Mouse (Mus musculus) embryonic fibroblast, embryonic 13.5 days (primary cell): Measurements from ENCODE around the gene Pou2f3.

ENCODE experiments used
- CTCF ChIP-seq: IDR thresholded peaks from 2 replicates; pipeline ENCODE4 v1.5.1; 2011; ENCODE audit warnings: mild to moderate bottlenecking, control low read depth, low read length, moderate library complexity, borderline replicate concordance; ENCODE audit not compliant: insufficient read depth
- POLR2A ChIP-seq: IDR thresholded peaks from 2 replicates; pipeline ENCODE4 v1.6.1; 2011; ENCODE audit warnings: low read depth, mild to moderate bottlenecking, control low read depth, low read length, moderate library complexity

GRCm38 (mm10) chr9:43096337-43096736 lies 113.8 kb downstream of the Pou2f3 start:
- TF ChIP-seq CTCF (no peak), POLR2A (no peak)
